Mouse (Mus musculus) testis, postnatal 10 days (tissue): ENCODE results near the gene Ppp2r2c.

Source experiments
- DNase-seq: peaks from one replicate; pipeline ENCODE4 v3.0.0; 2021; ENCODE audit warnings: low spot score

Ppp2r2c gene

DNA sequence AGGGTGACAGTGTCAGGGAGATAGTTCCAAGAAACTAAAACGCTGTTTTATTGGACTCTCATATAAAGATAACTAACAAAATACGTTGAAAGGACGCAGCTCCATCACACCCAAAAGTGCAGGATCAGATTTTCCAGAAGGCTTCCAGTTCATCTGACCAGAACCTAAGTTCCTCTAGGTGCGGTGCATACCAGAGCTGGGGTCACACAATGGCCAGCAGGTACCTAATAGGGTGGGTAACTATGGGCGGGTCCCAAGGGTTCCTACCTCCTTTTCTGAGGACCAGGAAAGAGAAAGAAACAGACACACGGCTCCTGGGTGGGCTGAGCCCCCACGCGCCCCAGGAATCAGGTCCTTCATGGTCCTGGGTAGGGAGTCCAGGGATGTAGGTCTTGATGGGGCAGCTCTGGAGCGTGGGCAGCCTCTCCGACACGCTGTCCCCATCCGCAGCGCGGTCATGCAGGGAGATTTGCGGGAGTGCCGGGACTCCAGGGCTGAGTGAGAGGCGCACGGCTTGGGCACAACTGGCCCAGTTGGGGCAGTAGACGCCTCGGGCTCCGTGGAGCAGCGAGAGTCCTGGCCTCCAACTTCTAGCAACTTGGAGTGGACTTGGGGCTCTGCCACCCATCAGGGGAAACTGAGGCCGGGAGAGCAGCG, 119.9 kb downstream of the Ppp2r2c start:
- DNase-seq = no peak

DNA sequence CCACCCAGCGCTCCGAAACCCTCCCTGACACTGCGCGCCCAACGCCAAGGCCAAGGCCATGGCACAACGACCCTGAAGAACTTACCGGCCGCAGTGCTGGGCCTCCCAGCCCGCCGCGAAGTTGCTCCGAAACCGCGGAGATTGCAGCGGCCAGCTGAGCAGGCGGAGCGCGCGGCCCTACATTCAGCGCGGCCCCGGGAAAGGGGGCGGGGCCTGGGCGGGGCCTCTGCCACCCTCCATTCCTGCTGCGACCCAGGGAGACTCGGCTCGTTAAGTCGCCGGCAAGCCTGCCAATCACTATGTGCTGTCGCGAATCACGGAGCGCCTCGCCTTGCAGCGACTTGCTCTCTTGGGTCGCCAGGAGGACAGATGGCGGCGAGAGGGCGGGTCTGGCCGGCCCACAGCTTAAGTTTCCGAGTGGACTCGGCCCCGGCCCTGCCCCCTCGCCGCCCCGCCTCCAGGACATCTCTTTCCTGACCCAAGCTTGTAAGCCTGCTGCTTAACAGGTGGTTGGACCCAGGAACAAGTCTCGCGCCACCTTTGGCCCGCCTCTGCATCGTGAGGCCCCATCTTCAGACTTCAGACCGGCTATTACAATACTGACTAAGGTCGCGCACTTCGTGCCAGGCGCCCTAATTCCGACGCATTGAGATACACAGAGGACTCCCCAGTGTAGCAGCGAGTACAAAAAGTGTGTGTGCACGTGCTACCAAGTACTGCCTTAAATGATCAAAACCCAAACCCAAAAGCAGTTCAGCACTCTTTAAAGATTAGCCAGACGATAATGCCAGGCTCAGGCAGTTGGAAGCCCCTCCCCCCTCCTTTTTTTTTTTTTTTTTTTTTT, 120.7 kb downstream of the Ppp2r2c start, which contains the start of gene Wfs1:
TSS of gene Wfs1 (minus strand) at position 425 of the 844 bp plus-strand sequence.
- peak; percentile 96 for DNase-seq

DNA sequence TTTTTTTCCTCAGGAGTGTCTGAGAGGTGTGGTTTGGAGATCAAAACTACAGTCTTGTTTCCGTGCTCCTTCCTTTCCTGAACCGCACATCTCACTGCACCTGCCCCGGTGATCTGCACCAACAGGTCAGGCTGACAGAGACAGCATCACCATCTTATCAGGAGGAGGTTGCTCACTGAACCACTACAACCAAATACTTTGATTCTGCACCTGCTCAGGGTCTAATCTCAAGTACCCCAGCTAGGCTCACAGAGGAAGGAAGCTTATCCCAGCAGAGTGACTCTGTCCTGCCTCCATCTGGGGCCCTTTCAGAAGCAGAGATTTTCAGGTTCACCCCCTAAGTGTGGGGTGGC, 121.3 kb downstream of the Ppp2r2c start:
- DNase-seq = no peak

DNA sequence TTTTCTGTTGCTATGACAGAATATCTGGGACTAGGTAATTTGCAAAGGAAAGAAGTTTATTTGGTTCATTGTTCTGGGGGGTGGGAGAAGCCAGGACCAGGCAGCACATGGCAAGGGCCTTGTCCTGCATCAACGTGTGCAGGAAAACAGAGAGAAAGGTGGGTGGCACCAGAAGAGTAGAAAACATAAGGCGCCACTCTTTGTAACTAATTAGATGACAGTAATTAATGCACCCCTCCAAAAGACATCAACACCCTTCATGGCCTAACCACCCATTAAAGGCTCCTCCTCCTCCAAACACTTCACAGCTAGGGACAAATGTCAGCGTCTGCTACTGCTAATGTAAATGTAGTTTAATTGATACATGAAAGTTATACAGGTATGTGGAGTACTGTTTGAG, 121.9 kb downstream of the Ppp2r2c start:
- no peak for DNase-seq

GRCm38 (mm10) chr5:36990631-36991350, 122.5 kb downstream of the Ppp2r2c start:
- DNase-seq = no peak

- no peak for DNase-seq
Measured at GRCm38 (mm10) chr5:36996410-36996809, 128.1 kb downstream of the Ppp2r2c start.

- no peak for DNase-seq
Measured at GRCm38 (mm10) chr5:36997996-36998395, 129.7 kb downstream of the Ppp2r2c start.

GRCm38 (mm10) chr5:37001002-37001401, 132.7 kb downstream of the Ppp2r2c start:
- DNase-seq = no peak

- peak; percentile 87 for DNase-seq
Measured at GRCm38 (mm10) chr5:37002001-37002400, 133.7 kb downstream of the Ppp2r2c start.
